Mouse (Mus musculus): Measurements from ENCODE around the gene Fgfr2.

The Fgfr2 gene

DNA sequence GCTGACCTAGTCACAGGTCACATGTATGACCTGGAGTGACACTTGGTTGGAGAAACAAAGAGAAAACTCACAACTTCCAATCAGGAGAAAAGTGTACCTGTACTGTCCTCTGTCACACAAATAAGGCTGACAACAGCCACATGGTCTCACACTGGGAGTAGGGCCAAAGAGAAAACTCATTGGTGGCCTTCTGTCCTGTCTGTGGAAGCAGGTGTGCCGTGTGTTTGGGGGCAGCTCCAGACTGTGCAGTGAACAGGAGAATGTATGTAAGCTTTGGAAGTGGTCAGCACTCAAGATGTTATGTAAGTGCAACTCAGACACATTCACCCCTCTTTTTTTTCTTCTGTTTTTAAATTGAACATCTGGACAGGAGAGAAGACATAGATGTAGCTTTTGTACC is 2421.8 kb downstream of the Fgfr2 start:
- DNase-seq (ENCODE audit: extremely low spot score, low read depth, low spot score), result no peak

DNA sequence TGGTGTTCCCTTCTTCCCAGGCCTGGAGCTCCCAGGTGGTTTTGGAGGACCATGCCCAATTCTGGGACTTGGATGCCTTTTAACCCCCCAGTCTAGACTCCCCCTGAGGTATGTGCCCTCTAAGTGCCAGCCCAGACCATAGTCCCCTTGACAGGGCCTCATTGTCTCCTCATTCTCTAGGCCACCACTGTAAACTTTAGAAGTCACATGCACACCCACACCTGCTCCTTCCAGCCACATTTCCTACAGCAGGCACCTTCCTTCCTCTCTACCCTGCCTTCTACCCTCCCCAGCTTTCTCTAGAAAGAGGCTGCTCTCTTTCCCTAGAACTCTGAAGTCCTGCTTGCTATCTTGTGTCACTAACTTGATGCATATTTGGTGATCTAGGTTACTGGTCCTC is 2424.7 kb downstream of the Fgfr2 start:
- no peak for DNase-seq (ENCODE audit: extremely low spot score, low read depth, low spot score)

DNA sequence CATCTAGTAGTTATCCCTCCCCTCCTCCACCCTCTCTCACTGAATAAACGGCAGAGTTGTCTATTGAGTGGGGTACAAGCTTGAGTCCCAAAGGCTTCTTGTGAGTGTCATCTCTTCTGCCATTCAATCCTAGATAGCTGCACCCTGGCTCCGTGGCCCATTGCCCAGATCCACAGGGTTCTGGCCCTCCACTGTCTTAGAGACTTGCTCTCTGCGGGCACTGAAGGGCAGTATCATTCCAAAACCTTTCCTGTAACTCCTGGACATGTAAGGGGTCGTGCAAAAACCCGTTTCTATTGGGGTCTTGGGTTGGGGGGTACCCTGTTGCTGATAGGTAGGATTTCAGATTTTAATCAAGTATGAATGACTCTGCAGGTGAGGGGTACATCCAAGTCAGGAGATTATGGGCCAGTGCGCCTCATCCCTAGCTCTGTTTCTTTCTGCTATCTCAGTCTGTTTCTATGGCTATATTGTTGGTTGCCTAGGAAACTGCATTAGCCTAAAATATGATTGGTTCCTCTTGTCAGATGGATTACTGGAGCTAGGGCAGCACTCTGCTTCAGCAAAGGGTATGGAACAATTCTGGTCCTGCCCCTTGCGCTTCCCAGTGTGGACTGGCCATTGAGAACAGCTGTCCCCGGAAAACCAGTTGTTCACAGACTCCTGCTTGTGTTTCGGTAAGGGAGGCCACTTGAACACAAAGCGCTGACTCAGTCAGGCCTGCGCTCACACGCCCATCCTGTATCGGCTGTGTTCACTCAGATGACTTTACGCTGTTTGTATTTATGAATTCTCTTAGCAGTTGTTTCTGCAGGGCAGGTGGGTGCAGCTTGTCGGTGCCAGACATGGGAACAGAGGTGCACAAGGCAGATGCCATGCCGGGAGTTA is 2426.6 kb downstream of the Fgfr2 start:
- DNase-seq (ENCODE audit: extremely low spot score, low read depth, low spot score), result no peak

DNA sequence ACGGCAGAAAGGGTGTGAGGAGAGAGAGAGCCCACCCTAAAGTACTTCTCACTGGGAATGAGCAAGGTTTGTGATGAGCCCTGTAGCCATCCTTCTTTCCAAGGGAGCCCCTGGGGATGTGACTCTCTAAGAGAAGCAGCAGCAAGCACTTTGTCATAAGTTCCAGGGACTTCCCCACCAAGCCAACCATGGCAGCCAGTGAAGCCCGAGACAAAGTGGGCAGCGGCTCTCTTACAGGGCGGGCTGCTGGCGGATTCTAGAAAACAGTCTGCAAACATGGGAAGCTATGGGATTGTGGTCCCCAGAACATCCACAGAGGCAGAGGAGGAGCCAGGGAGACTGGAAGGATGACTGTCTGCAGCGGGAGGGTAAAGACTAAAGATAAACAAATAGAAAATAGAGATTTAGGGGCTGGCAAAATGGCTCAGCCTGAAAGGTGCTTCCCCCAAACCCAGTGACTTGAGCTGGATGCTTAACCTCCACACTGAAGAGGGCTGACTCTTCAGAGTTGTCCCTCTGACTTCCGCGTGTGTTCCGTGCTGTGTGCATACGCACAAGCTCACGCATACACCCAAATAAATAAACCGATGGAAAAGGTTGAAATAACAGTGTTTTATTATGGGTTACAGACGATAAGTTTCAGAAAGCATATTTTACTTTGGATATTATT is 2427.3 kb downstream of the Fgfr2 start:
- DNase-seq (ENCODE audit: extremely low spot score, low read depth, low spot score), result no peak

DNA sequence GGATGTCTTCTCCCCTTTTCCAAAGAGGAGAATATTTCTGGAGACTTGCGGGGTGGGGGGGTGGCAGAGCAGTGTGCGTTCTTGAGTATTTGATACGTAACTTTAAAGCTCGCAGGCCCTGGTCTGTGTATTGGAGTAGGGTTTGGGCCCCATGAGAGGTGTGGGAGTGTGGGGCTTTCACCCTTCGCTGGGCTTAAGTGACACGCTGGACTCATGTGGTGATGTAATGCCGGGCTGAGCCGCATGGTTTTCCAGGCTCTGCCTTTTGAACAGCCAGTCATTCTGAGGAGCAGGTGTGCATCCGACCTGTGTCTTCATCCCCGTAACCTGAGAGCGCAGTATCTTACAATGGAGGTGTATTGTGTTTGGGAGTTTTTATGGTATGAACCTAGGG is 2429.4 kb downstream of the Fgfr2 start:
- no peak for DNase-seq (ENCODE audit: extremely low spot score, low read depth, low spot score)

DNA sequence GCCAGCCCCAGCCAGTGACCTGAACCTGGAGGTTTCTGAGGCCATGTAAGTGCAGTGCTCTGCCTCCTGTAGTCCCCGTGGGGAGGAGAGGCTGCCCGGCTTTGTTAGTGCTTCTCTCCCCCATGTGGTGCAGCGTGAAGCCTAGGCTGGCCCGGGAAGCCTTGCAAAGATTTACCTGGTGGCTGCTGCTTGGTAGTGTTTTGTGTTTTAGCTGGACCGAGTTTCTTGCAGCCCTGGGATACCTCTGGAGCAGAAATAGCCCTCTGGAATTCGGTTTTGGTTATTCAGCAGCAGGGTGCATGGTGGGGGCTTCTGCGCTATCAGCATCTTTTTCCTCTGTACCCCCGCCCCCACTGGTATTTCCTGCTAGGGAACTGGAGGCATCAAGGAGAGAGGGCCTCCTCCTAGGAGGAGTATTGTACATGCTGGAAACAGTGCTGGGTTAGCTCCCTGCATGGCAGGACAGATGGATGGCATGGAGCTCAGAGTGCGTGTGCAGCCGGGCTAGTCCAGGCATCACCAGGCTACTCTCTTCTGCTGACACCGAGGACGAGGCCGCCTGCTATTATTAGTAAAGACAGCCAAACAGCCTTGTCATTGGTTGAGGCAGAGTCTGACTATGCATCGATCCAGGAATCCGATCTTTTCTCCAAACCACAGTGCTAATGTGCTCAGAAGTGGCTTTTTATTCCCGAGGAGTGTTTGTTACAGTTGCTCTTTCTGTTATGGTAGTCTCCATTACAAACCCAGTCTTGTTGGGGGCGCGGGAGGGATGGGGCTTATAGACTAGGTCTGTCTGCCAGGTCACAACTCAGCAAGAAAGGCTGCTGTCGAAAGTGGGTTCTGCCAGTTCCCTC is 2430.0 kb downstream of the Fgfr2 start:
- peak; percentile 18 for DNase-seq (ENCODE audit: extremely low spot score, low read depth, low spot score)

DNA sequence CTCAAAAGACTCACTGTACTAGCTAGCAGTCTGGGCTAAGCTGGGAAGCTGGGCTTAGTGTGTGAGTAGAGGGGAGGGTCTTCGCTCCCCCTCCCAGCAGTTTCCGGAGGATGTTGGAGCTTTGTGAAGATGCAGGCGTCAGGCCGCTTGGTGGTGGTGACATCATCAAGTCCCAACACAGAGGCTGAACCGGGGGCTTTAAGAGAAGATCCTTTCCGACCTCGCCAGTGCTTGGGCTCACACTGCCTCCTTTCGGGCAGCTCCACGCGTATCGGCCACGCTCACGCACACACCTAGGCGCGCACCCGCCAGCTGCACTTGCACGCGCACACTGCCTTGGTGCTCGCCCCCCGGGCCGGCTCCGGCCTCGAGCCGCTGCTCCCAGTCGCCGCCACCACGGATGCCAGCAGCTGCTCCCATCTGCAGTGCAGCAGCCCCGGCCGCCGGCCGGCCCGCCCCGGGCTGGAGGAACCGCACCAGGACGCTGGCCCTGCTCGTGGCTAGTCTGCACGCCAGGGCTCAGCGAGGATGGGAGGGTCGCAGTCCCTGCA is 2430.7 kb downstream of the Fgfr2 start:
- DNase-seq (ENCODE audit: extremely low spot score, low read depth, low spot score), result peak; percentile 60

DNA sequence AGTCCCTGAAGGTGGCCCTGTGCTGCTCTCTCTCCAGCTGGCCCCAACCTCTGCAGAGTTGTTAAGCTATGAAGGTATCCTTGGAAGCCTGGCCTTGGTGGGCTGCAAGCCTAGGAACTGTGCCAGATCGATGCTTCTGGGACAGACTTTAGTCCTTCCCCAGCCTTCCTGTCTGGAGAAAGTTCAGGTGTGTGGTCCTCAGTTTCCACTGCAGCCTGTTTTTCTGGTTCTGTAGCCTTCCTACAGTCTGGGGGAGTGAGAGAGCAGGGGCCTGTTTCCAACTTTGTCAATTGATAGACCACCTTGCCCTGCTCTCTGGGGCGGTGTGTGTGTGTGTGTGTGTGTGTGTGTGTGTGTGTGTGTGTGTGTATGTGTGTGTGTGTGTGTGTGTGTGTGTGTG is 2431.2 kb downstream of the Fgfr2 start:
- no peak for DNase-seq (ENCODE audit: extremely low spot score, low read depth, low spot score)

DNA sequence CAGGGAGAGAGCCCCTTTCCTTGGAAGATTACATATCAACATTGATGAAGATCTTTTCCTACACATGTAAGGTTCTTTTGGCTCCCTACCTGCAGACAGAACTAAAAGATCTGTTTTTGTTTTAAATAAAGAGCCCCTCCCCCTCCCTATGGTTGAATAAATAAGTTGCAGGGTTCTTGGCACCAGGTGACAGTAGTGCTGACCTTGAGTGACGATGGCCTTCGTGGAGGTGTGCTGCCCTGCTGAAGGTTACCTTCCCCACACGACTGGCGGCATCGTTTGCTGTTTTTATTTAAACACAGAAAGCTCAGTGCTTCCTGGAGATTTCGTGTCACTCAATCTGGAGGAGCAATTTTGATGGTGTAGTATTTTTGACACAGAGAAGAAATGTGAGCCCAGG is 2432.3 kb downstream of the Fgfr2 start:
- no peak for DNase-seq (ENCODE audit: extremely low spot score, low read depth, low spot score)

DNA sequence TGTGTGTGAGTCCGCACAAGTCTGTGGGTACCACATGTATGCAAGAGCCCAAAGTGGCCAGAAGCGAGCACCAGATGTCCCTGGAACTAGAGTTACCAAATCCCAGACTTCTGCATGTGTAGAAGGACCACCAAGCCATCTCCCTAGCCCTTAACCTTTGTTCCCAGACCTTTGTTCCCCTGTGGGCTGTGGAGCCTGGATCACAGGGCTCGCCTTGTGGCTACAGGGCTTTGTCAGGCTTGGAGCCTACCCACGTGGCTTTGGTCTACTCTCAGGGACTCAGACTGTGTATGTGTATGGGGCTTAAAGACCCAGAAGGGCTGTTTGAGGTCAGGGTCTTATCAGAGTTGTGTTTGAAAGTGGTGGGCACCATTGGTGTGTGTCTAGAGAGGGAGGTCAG is 2434.5 kb downstream of the Fgfr2 start:
- no peak for DNase-seq (ENCODE audit: extremely low spot score, low read depth, low spot score)

DNA sequence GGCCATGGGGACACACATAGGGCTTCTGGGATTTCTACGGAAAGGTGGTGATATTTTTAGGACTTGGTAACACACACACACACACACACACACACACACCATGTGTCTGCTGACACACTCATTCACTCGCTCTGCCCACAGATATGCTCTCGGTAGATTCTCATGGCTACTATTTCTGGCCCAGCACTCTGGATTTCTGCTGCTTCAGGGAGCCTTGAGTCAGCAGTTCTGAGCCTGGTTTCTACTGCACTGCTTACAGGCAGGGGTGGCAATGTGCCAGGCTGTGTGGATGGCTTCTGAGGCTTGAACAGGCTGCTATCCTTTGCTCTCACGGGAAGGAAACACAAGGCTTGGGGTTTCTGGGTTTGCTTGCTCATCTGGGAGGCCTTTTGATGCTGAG is 2441.4 kb downstream of the Fgfr2 start:
- no peak for DNase-seq (ENCODE audit: extremely low spot score, low read depth, low spot score)

DNA sequence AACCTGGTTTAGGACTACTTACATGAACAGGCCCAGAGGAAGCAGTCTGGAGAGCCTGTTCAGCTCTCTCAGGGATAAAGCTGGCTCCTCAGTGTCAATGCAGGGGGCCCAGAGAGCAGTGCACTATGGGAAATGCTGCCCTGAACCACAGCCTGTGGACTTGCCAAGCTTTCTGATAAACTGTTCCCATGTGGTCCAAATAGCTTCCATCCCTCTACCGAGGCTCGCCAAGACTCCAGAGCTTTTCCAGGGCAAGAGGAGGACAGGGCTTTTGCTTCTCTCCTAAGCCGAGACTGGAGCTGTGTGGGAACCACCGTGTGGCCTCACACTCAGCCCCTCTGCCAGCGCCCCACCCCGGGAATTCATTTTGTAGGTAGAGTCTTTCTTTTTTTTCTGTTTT is 2444.7 kb downstream of the Fgfr2 start:
- DNase-seq (ENCODE audit: extremely low spot score, low read depth, low spot score), result no peak

DNA sequence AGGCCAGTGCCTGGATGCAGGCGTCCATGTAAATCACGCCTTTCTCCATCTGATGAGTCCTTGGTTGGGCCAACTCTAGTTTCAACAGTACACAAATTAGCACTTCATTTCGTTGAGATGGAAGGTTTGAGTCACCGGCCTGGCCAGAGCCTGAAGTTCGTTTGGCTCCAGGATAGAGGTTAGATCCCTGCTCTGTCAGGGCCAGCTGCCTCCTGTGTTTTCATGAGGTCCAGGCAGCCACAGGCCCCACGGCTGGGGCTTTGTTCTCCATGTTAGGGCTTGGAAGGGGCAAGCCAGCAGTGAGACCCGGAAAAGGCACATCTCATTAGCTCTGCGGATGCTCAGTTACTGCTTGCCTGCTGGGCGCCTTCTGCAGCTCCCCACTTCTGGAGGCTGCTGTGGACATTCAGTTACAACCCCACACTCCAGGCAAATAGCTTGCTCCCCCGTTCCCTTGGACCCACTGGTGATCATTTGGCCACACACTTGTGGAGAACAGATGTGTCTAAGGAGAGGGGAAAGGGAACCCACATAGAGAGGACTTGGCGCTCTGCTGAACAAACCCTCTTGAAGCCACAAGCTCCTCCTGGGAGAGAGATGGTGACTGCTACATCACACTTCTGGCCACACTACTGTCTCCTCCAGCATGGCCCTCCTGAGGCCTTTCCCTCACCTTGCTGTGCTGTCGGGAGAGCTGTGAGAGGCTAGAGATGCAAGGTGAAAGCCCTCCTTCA is 2445.4 kb downstream of the Fgfr2 start:
- no peak for DNase-seq (ENCODE audit: extremely low spot score, low read depth, low spot score)

DNA sequence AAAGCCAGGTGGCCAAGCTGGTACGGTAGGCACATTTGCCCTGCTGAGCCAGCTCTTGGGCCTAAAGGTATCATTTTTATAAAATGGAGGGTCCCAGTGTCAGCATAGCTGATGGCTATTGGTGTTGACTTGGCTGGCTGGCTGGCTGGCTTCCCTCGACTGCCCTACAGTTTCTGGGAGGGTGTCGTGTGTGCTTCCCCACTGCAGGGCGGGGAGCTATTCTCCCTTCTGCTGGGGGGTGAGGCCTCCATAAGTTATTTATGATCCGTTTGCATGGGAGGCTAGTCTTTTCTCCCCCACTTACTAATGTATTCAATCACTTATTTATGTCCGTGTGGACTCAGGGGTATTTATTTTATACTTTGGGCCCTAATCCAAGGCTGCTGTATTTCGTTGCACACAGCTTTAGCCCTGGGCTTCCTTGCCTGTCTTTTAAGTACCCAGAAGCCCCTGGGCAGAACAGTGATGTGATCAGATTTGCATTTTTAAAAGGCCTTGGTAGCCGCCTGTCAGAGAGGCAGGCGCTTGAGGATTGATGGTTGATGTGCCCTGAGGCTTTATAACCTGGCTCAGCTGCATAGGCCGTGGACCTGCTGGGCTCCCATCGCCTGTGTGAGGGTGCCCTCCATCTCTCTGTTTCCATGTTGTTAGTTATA is 2446.1 kb downstream of the Fgfr2 start:
- DNase-seq (ENCODE audit: extremely low spot score, low read depth, low spot score), result no peak

DNA sequence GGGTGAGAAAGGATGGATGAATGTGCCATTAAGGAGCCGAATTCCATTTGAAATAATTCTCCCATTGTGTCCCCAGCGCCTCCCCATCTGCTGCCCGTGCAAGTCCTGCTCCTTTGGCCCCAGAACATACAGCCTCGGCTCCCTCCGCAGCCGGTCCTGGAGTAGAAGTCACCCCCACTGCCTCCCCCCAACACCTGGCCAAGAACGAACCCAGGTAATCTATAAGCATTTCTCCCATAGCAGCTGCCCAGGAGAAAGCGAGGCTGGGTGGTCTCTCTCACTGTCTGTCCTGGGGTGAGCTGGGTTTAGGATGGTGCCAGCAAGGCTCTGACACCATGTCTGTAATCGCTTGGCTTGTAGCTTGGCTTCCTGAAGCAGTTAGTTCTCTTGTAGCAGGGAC is 2448.6 kb downstream of the Fgfr2 start:
- DNase-seq (ENCODE audit: extremely low spot score, low read depth, low spot score), result no peak

DNA sequence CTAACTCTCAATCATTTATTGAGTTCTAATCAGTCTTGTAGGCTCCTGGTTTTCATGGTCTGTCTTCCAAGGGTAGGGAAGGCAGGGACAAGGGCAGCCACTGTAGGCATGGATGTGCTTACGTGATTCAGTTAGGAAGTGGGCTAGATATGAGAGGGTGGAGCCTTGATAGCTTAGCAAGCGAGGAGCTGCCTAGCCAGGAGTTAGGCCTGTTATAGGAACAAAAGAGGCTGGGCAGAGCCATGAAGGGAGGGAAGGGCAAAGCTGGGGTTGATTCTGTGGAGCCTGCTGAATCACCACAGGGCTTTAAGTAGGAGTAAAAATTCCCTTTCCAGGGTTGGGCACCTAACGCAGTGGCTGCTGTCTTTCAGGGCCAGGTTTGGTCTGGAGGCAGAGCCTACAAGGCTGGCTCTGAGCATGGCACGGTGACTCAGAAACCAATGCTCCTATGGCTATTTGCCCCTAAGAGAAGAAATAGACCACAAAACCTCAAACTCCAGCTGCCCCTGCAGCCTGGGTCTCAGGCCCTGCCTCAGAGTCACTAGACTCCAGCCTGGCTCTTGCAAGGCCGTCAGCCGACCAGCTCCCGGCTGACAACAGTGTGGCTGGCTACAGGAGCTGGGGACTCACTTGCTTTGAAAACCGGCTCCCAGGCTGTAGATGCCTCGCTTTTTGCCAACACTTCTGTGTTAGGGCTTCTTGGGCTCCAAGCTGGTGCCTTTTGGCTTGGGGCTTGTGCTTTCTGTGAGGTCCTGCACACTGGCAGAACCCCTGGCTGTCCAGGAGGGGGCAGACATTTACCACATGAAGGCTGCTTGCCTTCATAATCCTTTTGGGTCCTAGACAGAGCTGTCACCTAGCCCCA is 2449.7 kb downstream of the Fgfr2 start:
- DNase-seq (ENCODE audit: extremely low spot score, low read depth, low spot score), result no peak

DNA sequence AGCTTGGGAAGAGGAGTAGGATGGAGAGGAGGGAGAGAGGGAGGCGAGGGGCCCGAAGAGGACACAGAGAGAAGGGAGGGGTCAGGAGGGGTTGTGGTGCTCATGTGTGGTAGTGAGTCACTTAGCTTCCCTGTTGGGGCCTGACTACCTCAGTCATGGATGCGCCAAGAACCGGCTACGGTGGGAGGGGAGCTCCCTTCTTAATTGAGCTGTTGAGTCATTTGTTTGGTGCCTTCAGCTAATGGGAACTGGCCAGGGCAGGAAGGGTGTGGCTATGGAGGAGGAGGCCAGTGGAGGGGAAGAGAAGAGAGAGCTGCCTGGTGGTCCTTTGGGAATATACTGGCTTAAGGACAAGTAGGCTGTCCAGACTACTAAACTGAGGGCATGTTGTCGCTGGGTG is 2451.8 kb downstream of the Fgfr2 start:
- DNase-seq (ENCODE audit: extremely low spot score, low read depth, low spot score), result no peak

DNA sequence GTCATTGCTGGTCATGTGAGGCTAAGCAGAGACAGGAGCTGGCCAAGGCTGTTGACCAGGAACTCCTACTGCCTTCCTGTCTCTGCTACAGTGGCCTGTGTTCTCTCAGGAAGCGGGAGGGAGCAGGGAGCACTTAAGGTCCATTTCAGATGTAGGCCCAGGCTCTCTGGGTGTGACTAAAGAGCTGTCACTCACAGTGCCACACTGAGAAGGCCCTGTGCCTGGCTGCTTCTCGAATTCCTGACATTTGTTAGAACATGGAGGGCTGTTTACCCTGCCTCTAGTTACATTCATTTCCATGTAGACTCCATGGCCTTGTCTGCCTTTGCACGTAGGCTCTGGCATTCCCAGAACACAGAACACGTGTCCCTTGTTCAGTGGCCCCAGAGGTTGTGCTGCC is 2452.8 kb downstream of the Fgfr2 start:
- DNase-seq (ENCODE audit: extremely low spot score, low read depth, low spot score), result no peak

DNA sequence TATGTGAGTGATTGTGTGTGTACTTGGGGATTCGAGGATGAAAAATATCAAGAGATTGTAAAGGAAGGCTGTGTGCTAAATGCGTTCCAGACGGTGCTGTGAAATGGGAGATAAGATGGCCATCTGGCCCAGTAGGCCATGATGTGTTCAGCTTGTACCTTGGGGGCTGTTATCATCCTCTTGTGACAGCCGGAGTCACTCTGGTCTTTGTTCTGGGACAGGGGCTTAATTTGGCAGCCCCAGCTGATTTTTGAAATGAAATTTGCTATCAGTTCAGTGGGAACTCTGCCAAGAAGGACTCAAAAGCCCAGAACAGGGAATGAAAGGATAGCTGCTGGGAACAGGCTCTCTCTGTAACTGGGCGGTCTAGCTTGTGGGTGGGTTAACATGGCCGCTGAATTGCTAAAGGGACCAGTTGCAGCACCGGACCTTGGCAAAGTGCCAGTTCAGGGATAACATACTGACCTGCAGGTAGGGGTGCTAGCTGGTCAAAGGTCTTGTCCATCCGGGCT is 2453.7 kb downstream of the Fgfr2 start:
- DNase-seq (ENCODE audit: extremely low spot score, low read depth, low spot score), result no peak
